Mouse (Mus musculus) heart, adult 2 months (tissue): ENCODE data around the gene Cmtm1. TPM values are rescaled to one million over a fixed set of nuclear protein-coding genes. Genes with fewer than 3 reads are reported as not detected.

Experiments
- DNase-seq, 2 experiments: peaks; one replicate each; pipeline ENCODE4 v3.0.0; 2021
- H3K27ac ChIP-seq: fragments of 200-600 bp; 2 replicates; pipeline ENCODE4 v1.8.1; 2022
- H3K27me3 ChIP-seq: fragments of 200-500 bp; 2 replicates; pipeline ENCODE4 v1.6.1; 2012; ENCODE audit warnings: mild to moderate bottlenecking, low read length, inconsistent platforms, mixed read lengths; ENCODE audit not compliant: control insufficient read depth, insufficient read depth
- H3K36me3 ChIP-seq: fragments of 200-500 bp; 2 replicates; pipeline ENCODE4 v1.6.1; 2012; ENCODE audit warnings: low read length, inconsistent platforms; ENCODE audit not compliant: control insufficient read depth, insufficient read depth
- H3K4me1 ChIP-seq: fragments of 200-500 bp; 2 replicates; pipeline ENCODE4 v1.6.1; 2011; ENCODE audit warnings: low read length; ENCODE audit not compliant: control insufficient read depth, insufficient read depth
- H3K4me3 ChIP-seq: fragments of 200-600 bp; 2 replicates; pipeline ENCODE4 v1.8.1; 2022
- H3K79me2 ChIP-seq: fragments of 200-500 bp; replicated peaks from 2 replicates; pipeline ENCODE4 v1.6.1; 2012; ENCODE audit warnings: mild to moderate bottlenecking, inconsistent platforms, low read length, moderate library complexity, mixed read lengths; ENCODE audit not compliant: control insufficient read depth, insufficient read depth
- H3K9ac ChIP-seq: fragments of 200-500 bp; 2 replicates; pipeline ENCODE4 v1.6.1; 2012; ENCODE audit warnings: low read depth, mild to moderate bottlenecking, control low read depth, inconsistent platforms, low read length, mixed read lengths
- CTCF ChIP-seq: fragments of 200-600 bp; IDR thresholded peaks from 2 replicates; pipeline ENCODE4 v1.8.1; 2022; ENCODE audit warnings: antibody characterized with exemption, mild to moderate bottlenecking, moderate library complexity
- EP300 ChIP-seq: fragments of 200-500 bp; IDR thresholded peaks from 2 replicates; pipeline ENCODE4 v1.6.1; 2011; ENCODE audit warnings: low read depth, low read length, control low read depth; ENCODE audit not compliant: insufficient read depth
- POLR2A ChIP-seq: fragments of 200-500 bp; IDR thresholded peaks from 2 replicates; pipeline ENCODE4 v1.6.1; 2011; ENCODE audit warnings: mild to moderate bottlenecking, low read depth, low read length, control low read depth; ENCODE audit not compliant: insufficient read depth
- WGBS: fragments of 180-500 bp; shearing (Covaris S2); methylation state at CpG from one replicate; pipeline ENCODE4 v1.1.7; 2018; 5-methylcytosine and 5-hydroxymethylcytosine counted together
- intact Hi-C: fragments of 180-260 bp; cut with DNase I; formaldehyde crosslinking; loops from one replicate; pipeline ENCODE4 v1.15.1; 2025
- polyA plus RNA-seq: library from polyadenylated mRNA; depleted of rRNA; stranded (reverse); fragments of >200 nt; gene quantifications from 2 replicates; pipeline ENCODE4 v1.2.3, GENCODE M21; 2012
- total RNA-seq, 2 experiments: library from RNA; stranded (reverse); gene quantifications; 2 replicates each; pipeline ENCODE4 v1.2.3; 2021

Cmtm1 gene
- total and polyA plus RNA-seq, 3 experiments: not detected

GRCm38 (mm10) chr8:104346706-104347105 is 36.8 kb upstream of the Cmtm1 start:
- Histone ChIP-seq H3K36me3 (no peaks in the 10 kb centered on the region), H3K4me1 (no peaks in the 10 kb centered on the region), H3K27me3 (no peaks in the 10 kb centered on the region), H3K79me2 (no peaks in the 10 kb centered on the region), H3K9ac (no peak overlapping the region), H3K27ac (no peak overlapping the region), H3K4me3 (no peak overlapping the region)
- DNase-seq: no peak
- WGBS: 42% methylated on average over 12 of the region's 12 CpGs
- no peak for TF ChIP-seq EP300
- no peak for TF ChIP-seq CTCF
- no peak for TF ChIP-seq POLR2A
- intact Hi-C loops: loop anchor here (5.0 kb wide), 1 partner anchor 166 kb away; no protein-coding TSS in a partner anchor

GRCm38 (mm10) chr8:104344622-104345021 is 34.7 kb upstream of the Cmtm1 start:
- WGBS: 79% methylated on average over 5 of the region's 5 CpGs
- H3K4me3 ChIP-seq: no peak overlapping the region
- H3K4me1 ChIP-seq: peaks cover 2% of the 10 kb centered on the region; the same call in 1 of the 2 replicates
- H3K27ac ChIP-seq: no peak overlapping the region
- intact Hi-C loops: loop anchor here (1.0 to 5.0 kb wide), 8 partner anchors 30 to 227 kb away; partner anchors contain the start of genes Car7, Cmtm4, Dync1li2 and Nae1
- no peak overlapping the region for H3K9ac ChIP-seq
- H3K79me2 ChIP-seq: no peaks in the 10 kb centered on the region
- no peaks in the 10 kb centered on the region for H3K27me3 ChIP-seq
- H3K36me3 ChIP-seq: no peaks in the 10 kb centered on the region
- TF ChIP-seq CTCF: no peak
- no peak for TF ChIP-seq EP300
- TF ChIP-seq POLR2A: no peak
- DNase-seq: no peak

- no peaks in the 10 kb centered on the region for H3K79me2 ChIP-seq
- H3K27ac ChIP-seq: no peak overlapping the region
- TF ChIP-seq EP300 (peak; percentile 90), POLR2A (0 out of 2 replicates have a peak, but pooled peaks have one; percentile 24), CTCF (peak; percentile 95)
- H3K4me1 ChIP-seq: peaks cover 2% of the 10 kb centered on the region; the same call in 1 of the 2 replicates
- DNase-seq: peak; percentile 86 to 91
- WGBS: 17% methylated on average over 7 of the region's 7 CpGs
- intact Hi-C loops: loop anchor here (1.0 to 5.0 kb wide), 7 partner anchors 31 to 227 kb away; partner anchors contain the start of genes Car7, Cmtm4, Dync1li2 and Nae1
- H3K27me3 ChIP-seq: no peaks in the 10 kb centered on the region
- no peak overlapping the region for H3K9ac ChIP-seq
- no peak overlapping the region for H3K4me3 ChIP-seq
- no peaks in the 10 kb centered on the region for H3K36me3 ChIP-seq
These were observed 34.0 kb upstream of the Cmtm1 start for GRCm38 (mm10) chr8:104343957-104344356.

GRCm38 (mm10) chr8:104342426-104342825 is 32.5 kb upstream of the Cmtm1 start:
- Histone ChIP-seq H3K36me3 (no peaks in the 10 kb centered on the region), H3K9ac (no peak overlapping the region), H3K4me3 (no peak overlapping the region), H3K27me3 (no peaks in the 10 kb centered on the region), H3K4me1 (peaks cover 2% of the 10 kb centered on the region; the same call in 1 of the 2 replicates), H3K79me2 (no peaks in the 10 kb centered on the region), H3K27ac (peak overlapping the region; percentile 9; the same call in 1 of the 2 replicates)
- intact Hi-C loops: loop anchor here (5.0 kb wide), 2 partner anchors 190 to 195 kb away; partner anchors contain the start of genes Car7 and Nae1
- 45% methylated on average over 5 of the region's 5 CpGs for WGBS
- no peak for TF ChIP-seq POLR2A
- TF ChIP-seq EP300: no peak
- no peak for TF ChIP-seq CTCF
- DNase-seq: no peak

- H3K79me2 ChIP-seq: no peaks in the 10 kb centered on the region
- no peaks in the 10 kb centered on the region for H3K36me3 ChIP-seq
- TF ChIP-seq EP300 (no peak), POLR2A (no peak), CTCF (no peak)
- H3K9ac ChIP-seq: peak overlapping the region; percentile 76; the same call in 1 of the 2 replicates
- no peaks in the 10 kb centered on the region for H3K27me3 ChIP-seq
- DNase-seq: no peak
- peak overlapping the region; percentile 77; the same call in 1 of the 2 replicates for H3K4me3 ChIP-seq
- intact Hi-C loops: loop anchor here (1.0 to 5.0 kb wide), 3 partner anchors 93 to 194 kb away; partner anchors contain the start of genes Car7, Nae1 and Tk2
- H3K27ac ChIP-seq: peak overlapping the region; percentile 97
- 43% methylated on average over 6 of the region's 6 CpGs for WGBS
- peaks cover 2% of the 10 kb centered on the region; the same call in 1 of the 2 replicates for H3K4me1 ChIP-seq
These were observed 31.7 kb upstream of the Cmtm1 start for GRCm38 (mm10) chr8:104341678-104342077.

GRCm38 (mm10) chr8:104341106-104341561 is 31.2 kb upstream of the Cmtm1 start:
- H3K9ac ChIP-seq: peak overlapping the region; percentile 76
- H3K27ac ChIP-seq: peak overlapping the region; percentile 97
- DNase-seq: peak; percentile 82 to 84
- 5% methylated on average over 24 of the region's 24 CpGs for WGBS
- intact Hi-C loops: loop anchor here (1.0 to 5.0 kb wide), 3 partner anchors 93 to 194 kb away; partner anchors contain the start of genes Car7, Nae1 and Tk2
- no peaks in the 10 kb centered on the region for H3K27me3 ChIP-seq
- peaks cover 2% of the 10 kb centered on the region; the same call in 1 of the 2 replicates for H3K4me1 ChIP-seq
- TF ChIP-seq POLR2A (peak; percentile 69), EP300 (peak; percentile 69; the same call in 1 of the 2 replicates), CTCF (no peak)
- H3K4me3 ChIP-seq: peak overlapping the region; percentile 77
- H3K36me3 ChIP-seq: no peaks in the 10 kb centered on the region
- no peaks in the 10 kb centered on the region for H3K79me2 ChIP-seq
